Mouse (Mus musculus): ENCODE measurements around the gene Sfswap.

GRCm38 (mm10) chr5:129586471-129586870 is 85.5 kb downstream of the Sfswap start:
- TF ChIP-seq CTCF (IDR thresholded peaks at IDR 0.05; ENCODE audit: extremely low read depth, insufficient read depth, low read length) (no peak), POLR2A (IDR thresholded peaks at IDR 0.05; ENCODE audit: extremely low read depth, insufficient read depth, low read length) (no peak)

All from cortical plate, adult 2 months (tissue).